12 mouse cellular contexts compared by ENCODE assay signal in genomic region chr6:41702928-41703327, GRCm38 (mm10). TPM values are rescaled to one million over a fixed set of nuclear protein-coding genes. Genes with fewer than 3 reads are reported as not detected.
DNase-seq lines count a peak whose midpoint lies in the region; ATAC-seq and TF ChIP-seq lines count a peak whose summit lies in the region.
"Had no signal": no experiment of that assay in that cellular context is flagged by ENCODE, and none has a peak within 500 bp of the region (broad histone marks: within the 10 kb centered on the region; RNA-seq: fewer than 3 reads in every experiment).

No protein-coding gene starts in this region.

- no peak for TF ChIP-seq POLR2A in cerebellum, adult 2 months (IDR thresholded peaks at IDR 0.05; ENCODE audit: borderline replicate concordance, insufficient read depth, low read length)

- no peaks in the 10 kb centered on the region for H3K4me1 ChIP-seq in heart, embryonic 11.5 days (ENCODE audit: control insufficient read depth, insufficient read depth, low read length)
- peaks cover 62% of the 10 kb centered on the region for H3K4me1 ChIP-seq in erythroblast, embryonic 14.5 days (ENCODE audit: control insufficient read depth)
- H3K4me1 ChIP-seq in liver, embryonic 13.5 days (replicated peaks) = peaks cover 52% of the 10 kb centered on the region
- H3K4me1 ChIP-seq in stomach, postnatal 0 days (replicated peaks; ENCODE audit: control insufficient read depth, insufficient read depth) = no peaks in the 10 kb centered on the region
- no peaks in the 10 kb centered on the region for H3K4me1 ChIP-seq in cerebellum, adult 2 months (ENCODE audit: control insufficient read depth, insufficient read depth, low read length)

- WGBS in heart, embryonic 11.5 days (ENCODE audit: insufficient replicate concordance) = 73% methylated on average over 2 of the region's 2 CpGs
- WGBS in liver, embryonic 13.5 days (ENCODE audit: insufficient replicate concordance) = 29% methylated on average over 2 of the region's 2 CpGs
- 71% methylated on average over 2 of the region's 2 CpGs for WGBS in stomach, postnatal 0 days
- WGBS in cerebellum, adult 2 months = 82% methylated on average over 2 of the region's 2 CpGs

- DNase-seq in heart, postnatal 4 days = no peak
- peak; percentile 78 for DNase-seq in liver, embryonic 13.5 days
- peak; percentile 65 for DNase-seq in stomach, postnatal 0 days (ENCODE audit: low spot score)
- DNase-seq in cerebellum, adult 2 months = no peak
- DNase-seq in gastrocnemius, postnatal 25 days = no peak
- no peak for DNase-seq in cerebellum, postnatal 4 days (ENCODE audit: low spot score in 2 of 2)
- DNase-seq: cerebellum, postnatal 36 days; heart, postnatal 36 days had no signal

- ATAC-seq in heart, embryonic 11.5 days (replicated peaks; ENCODE audit: insufficient number of reproducible peaks, low FRiP score, low TSS enrichment) = peak; percentile 71
- ATAC-seq in liver, embryonic 13.5 days (ENCODE audit: low read depth) = peak; percentile 57
- 0 out of 2 replicates have a peak, but pooled peaks have one; percentile 26 for ATAC-seq in stomach, postnatal 0 days (ENCODE audit: low FRiP score, low TSS enrichment)

- H3K27ac ChIP-seq in heart, embryonic 11.5 days (ENCODE audit: low read depth, low read length) = peak overlapping the region; percentile 77; the same call in 1 of the 2 replicates
- peak overlapping the region; percentile 98 for H3K27ac ChIP-seq in liver, embryonic 13.5 days
- H3K27ac ChIP-seq in stomach, postnatal 0 days (replicated peaks) = no peak overlapping the region
- no peak overlapping the region for H3K27ac ChIP-seq in cerebellum, adult 2 months (ENCODE audit: insufficient read depth, low read length)

- peak overlapping the region; percentile 63; the same call in 1 of the 2 replicates for H3K9ac ChIP-seq in heart, embryonic 11.5 days (ENCODE audit: low read depth, low read length)
- H3K9ac ChIP-seq in liver, embryonic 13.5 days = peak overlapping the region; percentile 93
- H3K9ac ChIP-seq in stomach, postnatal 0 days (ENCODE audit: low read length) = no peak overlapping the region

- no peaks in the 10 kb centered on the region for H3K9me3 ChIP-seq in heart, embryonic 11.5 days (replicated peaks; ENCODE audit: control insufficient read depth, low read length)
- no peaks in the 10 kb centered on the region for H3K9me3 ChIP-seq in erythroblast, embryonic 14.5 days (ENCODE audit: control insufficient read depth, low read length)
- H3K9me3 ChIP-seq in liver, embryonic 13.5 days (replicated peaks) = no peaks in the 10 kb centered on the region
- H3K9me3 ChIP-seq in stomach, postnatal 0 days (ENCODE audit: control insufficient read depth, low read length) = no peaks in the 10 kb centered on the region
- H3K9me3 ChIP-seq: megakaryocyte, embryonic 14.5 days had no signal

- H3K36me3 ChIP-seq in heart, embryonic 11.5 days (ENCODE audit: control insufficient read depth, insufficient read depth, low read length) = no peaks in the 10 kb centered on the region
- H3K36me3 ChIP-seq in erythroblast, embryonic 14.5 days (ENCODE audit: control insufficient read depth) = peaks cover 68% of the 10 kb centered on the region
- H3K36me3 ChIP-seq in liver, embryonic 13.5 days = peaks cover 48% of the 10 kb centered on the region
- no peaks in the 10 kb centered on the region for H3K36me3 ChIP-seq in stomach, postnatal 0 days (ENCODE audit: control insufficient read depth, insufficient read depth, low read length)

- TF ChIP-seq CTCF in stomach, postnatal 0 days (IDR thresholded peaks at IDR 0.05; ENCODE audit: low read depth) = peak; percentile 55
- TF ChIP-seq CTCF in cerebellum, adult 2 months (IDR thresholded peaks at IDR 0.05; ENCODE audit: borderline replicate concordance, insufficient read depth, low read depth, low read length) = no peak

- no peaks in the 10 kb centered on the region for H3K27me3 ChIP-seq in heart, embryonic 11.5 days (ENCODE audit: control insufficient read depth, insufficient read depth, low read length)
- H3K27me3 ChIP-seq in erythroblast, embryonic 14.5 days (ENCODE audit: control insufficient read depth) = no peaks in the 10 kb centered on the region
- H3K27me3 ChIP-seq in liver, embryonic 13.5 days = no peaks in the 10 kb centered on the region
- H3K27me3 ChIP-seq in stomach, postnatal 0 days (ENCODE audit: control insufficient read depth, insufficient read depth, low read length) = no peaks in the 10 kb centered on the region
- H3K27me3 ChIP-seq in cerebellum, adult 2 months (ENCODE audit: control insufficient read depth, insufficient read depth, low read length) = no peaks in the 10 kb centered on the region
- H3K27me3 ChIP-seq: megakaryocyte, embryonic 14.5 days had no signal

- TF ChIP-seq EP300 in stomach, postnatal 0 days (optimal IDR thresholded peaks at IDR 0.05) = no peak

- peak overlapping the region; percentile 40 for H3K4me3 ChIP-seq in heart, embryonic 11.5 days (ENCODE audit: low read depth, low read length)
- peak overlapping the region; percentile 68 for H3K4me3 ChIP-seq in erythroblast, embryonic 14.5 days (replicated peaks)
- peak overlapping the region; percentile 80 for H3K4me3 ChIP-seq in liver, embryonic 13.5 days (replicated peaks)
- H3K4me3 ChIP-seq in stomach, postnatal 0 days (ENCODE audit: low read depth, low read length) = no peak overlapping the region
- H3K4me3 ChIP-seq in cerebellum, adult 2 months (replicated peaks; ENCODE audit: insufficient read depth, low read depth, low read length) = no peak overlapping the region
- H3K4me3 ChIP-seq: megakaryocyte, embryonic 14.5 days had no signal

- H3K4me2 ChIP-seq in heart, embryonic 11.5 days = peak overlapping the region; percentile 24; the same call in 1 of the 2 replicates
- H3K4me2 ChIP-seq in liver, embryonic 13.5 days = peak overlapping the region; percentile 79
- no peak overlapping the region for H3K4me2 ChIP-seq in stomach, postnatal 0 days (replicated peaks; ENCODE audit: low read depth)

RNA-seq across cellular contexts. Expression of gene Kel, which starts 1.2 kb away (rescaled TPM):
- 41.0 and 53.1 TPM in 2 replicates for polyA plus RNA-seq in heart, embryonic 11.5 days (2014; fragmentation: Nextera tagmentation; extraction: Ambion mirVana)
- total RNA-seq in heart, postnatal 4 days (2021) = under 1 TPM; 0.41 TPM
- 24.5 and 29.0 TPM in 2 replicates for polyA plus RNA-seq in erythroblast, embryonic 14.5 days (2012)
- 237 and 259 TPM in 2 replicates for polyA plus RNA-seq in liver, embryonic 13.5 days (2015; fragmentation: Nextera tagmentation; extraction: Ambion mirVana)
- polyA plus RNA-seq in stomach, postnatal 0 days (2015; fragmentation: Nextera tagmentation; extraction: Ambion mirVana) = 0.29 and 0.45 TPM in 2 replicates
- polyA plus RNA-seq in cerebellum, adult 2 months (2012; rRNA removed) = not detected in 2 replicates
- not detected for total RNA-seq in gastrocnemius, postnatal 25 days (2021)
- polyA plus RNA-seq: C2C12 had no signal

RNA-seq across cellular contexts. Expression of gene Llcfc1, which starts 18.7 kb away (rescaled TPM):
- polyA plus RNA-seq in heart, embryonic 11.5 days (2014; fragmentation: Nextera tagmentation; extraction: Ambion mirVana) = not detected in 2 replicates
- not detected for total RNA-seq in heart, postnatal 4 days (2021)
- polyA plus RNA-seq in erythroblast, embryonic 14.5 days (2012) = not detected in 2 replicates
- polyA plus RNA-seq in liver, embryonic 13.5 days (2015; fragmentation: Nextera tagmentation; extraction: Ambion mirVana) = not detected in 2 replicates
- not detected in 2 replicates for polyA plus RNA-seq in stomach, postnatal 0 days (2015; fragmentation: Nextera tagmentation; extraction: Ambion mirVana)
- not detected in 2 replicates for polyA plus RNA-seq in cerebellum, adult 2 months (2012; rRNA removed)
- not detected for total RNA-seq in gastrocnemius, postnatal 25 days (2021)
- total RNA-seq: heart, postnatal 36 days had no signal
- polyA plus RNA-seq: C2C12 had no signal

RNA-seq across cellular contexts. Expression of gene Trpv5, which starts 22.4 kb away (rescaled TPM):
- not detected in 2 replicates for polyA plus RNA-seq in heart, embryonic 11.5 days (2014; fragmentation: Nextera tagmentation; extraction: Ambion mirVana)
- total RNA-seq in heart, postnatal 4 days (2021) = not detected
- 0.01 TPM in 1 of 2 replicates, not detected in the other for polyA plus RNA-seq in erythroblast, embryonic 14.5 days (2012)
- polyA plus RNA-seq in liver, embryonic 13.5 days (2015; fragmentation: Nextera tagmentation; extraction: Ambion mirVana) = 0.08 TPM in 1 of 2 replicates, not detected in the other
- not detected in 2 replicates for polyA plus RNA-seq in stomach, postnatal 0 days (2015; fragmentation: Nextera tagmentation; extraction: Ambion mirVana)
- not detected in 2 replicates for polyA plus RNA-seq in cerebellum, adult 2 months (2012; rRNA removed)
- not detected for total RNA-seq in gastrocnemius, postnatal 25 days (2021)
- total RNA-seq: heart, postnatal 36 days had no signal
- polyA plus RNA-seq: C2C12 had no signal

Comparison
In these comparisons a context has a peak if more than half of its experiments do, and no peak if none do; other contexts are left out.
1. H3K27ac ChIP-seq: peak in heart, embryonic 11.5 days (single experiment) and liver, embryonic 13.5 days (single experiment); none in stomach, postnatal 0 days (single experiment) and cerebellum, adult 2 months (single experiment).
2. H3K4me3 ChIP-seq: peak in heart, embryonic 11.5 days (single experiment), erythroblast, embryonic 14.5 days (single experiment) and liver, embryonic 13.5 days (single experiment); none in stomach, postnatal 0 days (single experiment) and cerebellum, adult 2 months (single experiment).
3. DNase-seq: peak in liver, embryonic 13.5 days (single experiment) and stomach, postnatal 0 days (single experiment); none in heart, postnatal 4 days (single experiment), cerebellum, adult 2 months (0 of 2), gastrocnemius, postnatal 25 days (single experiment) and cerebellum, postnatal 4 days (0 of 2).
4. RNA of gene Kel, which starts 1.2 kb away (polyA plus RNA-seq): 237 to 259 TPM in liver, embryonic 13.5 days, 41.0 to 53.1 TPM in heart, embryonic 11.5 days and 24.5 to 29.0 TPM in erythroblast, embryonic 14.5 days; 0.29 to 0.45 TPM in stomach, postnatal 0 days and not detected in cerebellum, adult 2 months; every median in the first group is over 10 times any median in the second.
5. Peak in every context shown above with its lines, with median percentiles within 50 percentile points of each other: ATAC-seq.